Mouse (Mus musculus) forebrain, postnatal 0 days (tissue): ENCODE measurements at regions not wholly inside any gene's neighbourhood (a gene's known extent, or its start where the extent isn't known, plus 50 kb on each side); places are given as distances from the start of the nearest gene placed in this dataset.

Experiments
- ATAC-seq: fragments of 200-750 bp; cut with Nextera tagmentation; 2 replicates; pipeline ENCODE4 v1.8.0; 2017; ENCODE audit warnings: mild to moderate bottlenecking, moderate library complexity
- DNase-seq: peaks from one replicate; pipeline ENCODE4 v3.0.0-alpha.2; 2015
- H3K27ac ChIP-seq: fragments of 300-500 bp; sonication (generic); 2 replicates; pipeline ENCODE4 v1.5.1; 2014; ENCODE audit warnings: low read depth, mild to moderate bottlenecking, antibody characterized with exemption, low read length, moderate library complexity, mixed read lengths
- H3K27me3 ChIP-seq: fragments of 300-500 bp; sonication (generic); 2 replicates; pipeline ENCODE4 v1.6.1; 2014; ENCODE audit warnings: mild to moderate bottlenecking, low read length, mixed read lengths; ENCODE audit not compliant: insufficient read depth
- H3K36me3 ChIP-seq: fragments of 300-500 bp; sonication (generic); 2 replicates; pipeline ENCODE4 v1.6.1; 2014; ENCODE audit warnings: mild to moderate bottlenecking, moderate library complexity; ENCODE audit not compliant: insufficient read depth
- H3K4me1 ChIP-seq: fragments of 300-500 bp; sonication (generic); 2 replicates; pipeline ENCODE4 v1.6.1; 2014; ENCODE audit warnings: antibody characterized with exemption; ENCODE audit not compliant: insufficient read depth
- H3K4me2 ChIP-seq: fragments of 300-500 bp; sonication (generic); 2 replicates; pipeline ENCODE4 v1.6.1; 2014; ENCODE audit warnings: low read depth, mild to moderate bottlenecking, moderate library complexity
- H3K4me3 ChIP-seq: fragments of 300-500 bp; sonication (generic); 2 replicates; pipeline ENCODE4 v1.5.1; 2014; ENCODE audit warnings: low read depth, low read length, mixed read lengths
- H3K9ac ChIP-seq: fragments of 300-500 bp; sonication (generic); 2 replicates; pipeline ENCODE4 v1.6.1; 2014; ENCODE audit warnings: mild to moderate bottlenecking
- H3K9me3 ChIP-seq: fragments of 300-500 bp; sonication (generic); 2 replicates; pipeline ENCODE4 v1.6.1; 2016; ENCODE audit warnings: low read length
- CTCF ChIP-seq: sonication (generic); IDR thresholded peaks from 2 replicates; pipeline ENCODE4 v1.5.1; 2016; ENCODE audit warnings: antibody characterized with exemption, control low read depth, low read depth
- WGBS: fragments of 180-500 bp; shearing (Covaris S2); extraction: QIAGEN DNeasy Blood & Tissue Kit; methylation state at CpG from one replicate; pipeline ENCODE4 v1.1.7; 2014; 5-methylcytosine and 5-hydroxymethylcytosine counted together

- no peaks in the 10 kb centered on the region for H3K36me3 ChIP-seq
- H3K4me1 ChIP-seq, result no peaks in the 10 kb centered on the region
- no peak for TF ChIP-seq CTCF
- 80% methylated on average over 4 of the region's 4 CpGs for WGBS
- H3K27me3 ChIP-seq, result no peaks in the 10 kb centered on the region
- H3K9me3 ChIP-seq, result no peaks in the 10 kb centered on the region
- no peak overlapping the region for H3K4me2 ChIP-seq
- DNase-seq (no peak), ATAC-seq (no peak)
- H3K4me3 ChIP-seq, result no peak overlapping the region
- no peak overlapping the region for H3K27ac ChIP-seq
- no peak overlapping the region for H3K9ac ChIP-seq
Observed at GRCm38 (mm10) chr13:42518686-42519085, 161.7 kb upstream of the Phactr1 start.

DNA sequence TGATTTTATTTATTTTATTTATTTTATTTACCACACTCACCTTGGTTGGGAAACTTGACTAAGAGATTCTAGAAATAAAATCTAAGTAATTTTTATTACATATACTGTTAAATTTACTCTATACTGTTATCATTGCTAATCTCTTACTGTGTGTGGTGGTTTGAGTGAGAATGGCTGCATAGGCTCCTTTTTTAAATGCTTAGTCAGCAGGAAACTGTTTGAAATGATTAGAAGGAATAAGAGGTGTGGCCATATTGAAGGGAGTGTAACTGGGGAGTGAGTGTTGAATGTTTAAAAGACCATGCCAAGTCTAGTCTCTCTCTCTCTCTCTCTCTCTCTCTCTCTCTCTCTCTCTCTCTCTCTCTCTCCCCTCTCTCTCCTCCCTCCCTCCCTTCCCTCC lies 157.9 kb upstream of the Phactr1 start:
- H3K4me1 ChIP-seq, result no peaks in the 10 kb centered on the region
- ATAC-seq (no peak), DNase-seq (no peak)
- no peak overlapping the region for H3K27ac ChIP-seq
- no peak overlapping the region for H3K4me3 ChIP-seq
- no peak for TF ChIP-seq CTCF
- H3K36me3 ChIP-seq, result no peaks in the 10 kb centered on the region
- no peaks in the 10 kb centered on the region for H3K27me3 ChIP-seq
- H3K4me2 ChIP-seq, result no peak overlapping the region
- H3K9me3 ChIP-seq, result no peaks in the 10 kb centered on the region
- no peak overlapping the region for H3K9ac ChIP-seq

DNA sequence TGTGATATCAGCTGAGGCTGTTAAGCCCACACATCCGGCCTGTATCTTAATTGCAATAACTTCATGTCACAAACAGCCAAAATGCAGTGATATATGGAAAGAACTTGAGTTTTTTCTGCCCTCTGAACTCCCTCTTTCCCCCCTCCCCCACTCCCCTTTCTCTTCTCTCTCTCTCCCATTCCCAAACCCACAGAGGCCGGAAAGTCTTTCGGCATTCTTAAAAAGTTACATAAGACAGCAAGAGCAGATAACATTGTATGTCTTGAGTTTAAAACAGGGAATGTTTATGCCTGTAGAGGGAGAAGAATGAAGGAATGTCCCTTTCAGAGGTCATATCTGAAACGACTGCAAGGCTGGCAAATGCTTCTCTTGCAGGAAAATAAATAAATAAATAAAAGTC lies 154.3 kb upstream of the Phactr1 start:
- WGBS, result 77% methylated on average over 4 of the region's 4 CpGs
- no peaks in the 10 kb centered on the region for H3K9me3 ChIP-seq
- no peaks in the 10 kb centered on the region for H3K36me3 ChIP-seq
- H3K9ac ChIP-seq, result no peak overlapping the region
- TF ChIP-seq CTCF, result no peak
- no peak overlapping the region for H3K27ac ChIP-seq
- H3K27me3 ChIP-seq, result no peaks in the 10 kb centered on the region
- H3K4me1 ChIP-seq, result no peaks in the 10 kb centered on the region
- ATAC-seq (no peak), DNase-seq (no peak)
- H3K4me3 ChIP-seq, result no peak overlapping the region
- no peak overlapping the region for H3K4me2 ChIP-seq

- Histone ChIP-seq H3K4me2 (no peak overlapping the region), H3K4me3 (no peak overlapping the region), H3K9me3 (no peaks in the 10 kb centered on the region), H3K27me3 (no peaks in the 10 kb centered on the region), H3K4me1 (no peaks in the 10 kb centered on the region), H3K9ac (no peak overlapping the region), H3K27ac (no peak overlapping the region), H3K36me3 (no peaks in the 10 kb centered on the region)
- no peak for TF ChIP-seq CTCF
- no peak for DNase-seq
- WGBS, result 62% methylated on average over 8 of the region's 8 CpGs
- no peak for ATAC-seq
Observed at GRCm38 (mm10) chr13:42526966-42527365, 153.5 kb upstream of the Phactr1 start.

GRCm38 (mm10) chr13:42528169-42528568 lies 152.3 kb upstream of the Phactr1 start:
- no peaks in the 10 kb centered on the region for H3K9me3 ChIP-seq
- 86% methylated on average over 2 of the region's 2 CpGs for WGBS
- no peak overlapping the region for H3K4me3 ChIP-seq
- H3K4me2 ChIP-seq, result no peak overlapping the region
- ATAC-seq, result no peak
- H3K27ac ChIP-seq, result no peak overlapping the region
- no peaks in the 10 kb centered on the region for H3K36me3 ChIP-seq
- DNase-seq, result no peak
- H3K4me1 ChIP-seq, result no peaks in the 10 kb centered on the region
- TF ChIP-seq CTCF, result no peak
- no peak overlapping the region for H3K9ac ChIP-seq
- H3K27me3 ChIP-seq, result no peaks in the 10 kb centered on the region

DNA sequence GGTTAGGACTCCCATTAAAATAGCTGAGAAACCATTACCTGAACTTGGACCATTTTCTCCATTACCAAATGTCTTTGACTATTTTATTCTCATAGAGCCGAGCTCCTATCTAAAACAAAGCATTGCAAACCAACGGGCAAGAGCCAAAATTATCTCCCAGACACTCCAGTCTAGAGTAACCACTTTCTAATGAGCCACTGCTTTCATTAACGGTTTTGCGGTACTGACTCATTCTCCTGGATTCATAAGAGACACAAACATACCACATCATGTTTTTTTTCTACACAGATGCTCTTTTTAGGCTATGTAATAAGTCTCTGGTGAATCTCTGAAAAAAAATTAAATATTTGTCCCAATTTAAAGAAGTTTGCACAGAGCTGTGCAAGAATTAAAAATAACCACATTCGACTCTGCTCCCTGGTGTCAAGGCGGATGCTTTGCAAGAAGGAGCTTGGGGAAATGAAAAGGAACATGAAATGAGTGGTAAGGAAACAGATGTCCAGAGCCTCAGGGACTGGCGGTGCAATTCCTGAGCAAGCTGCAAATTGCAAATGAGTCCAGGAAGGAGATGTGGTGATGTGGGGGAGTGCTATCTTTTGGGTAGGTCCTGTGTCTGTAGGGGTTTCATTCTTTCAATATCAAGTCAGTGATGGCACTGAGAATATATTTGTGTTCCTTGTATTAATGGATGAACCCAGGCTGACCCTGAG lies 143.8 kb upstream of the Phactr1 start:
- 61% methylated on average over 7 of the region's 7 CpGs for whole genome bisulfite sequencing

GRCm38 (mm10) chr13:42538046-42538445 lies 142.4 kb upstream of the Phactr1 start:
- H3K4me2 ChIP-seq, result no peak overlapping the region
- H3K9me3 ChIP-seq, result no peaks in the 10 kb centered on the region
- no peaks in the 10 kb centered on the region for H3K36me3 ChIP-seq
- no peaks in the 10 kb centered on the region for H3K4me1 ChIP-seq
- 91% methylated on average over 2 of the region's 2 CpGs for WGBS
- DNase-seq (no peak), ATAC-seq (no peak)
- no peak overlapping the region for H3K4me3 ChIP-seq
- no peak overlapping the region for H3K27ac ChIP-seq
- no peak overlapping the region for H3K9ac ChIP-seq
- H3K27me3 ChIP-seq, result no peaks in the 10 kb centered on the region
- no peak for TF ChIP-seq CTCF

More for the DNA sequence above, 143.8 kb upstream of the Phactr1 start:
- TF ChIP-seq CTCF, result no peak
- Histone ChIP-seq H3K36me3 (no peaks in the 10 kb centered on the region), H3K9ac (no peak overlapping the region), H3K27me3 (no peaks in the 10 kb centered on the region), H3K9me3 (no peaks in the 10 kb centered on the region), H3K4me1 (no peaks in the 10 kb centered on the region), H3K27ac (no peak overlapping the region), H3K4me2 (no peak overlapping the region), H3K4me3 (no peak overlapping the region)
- DNase-seq (no peak), ATAC-seq (no peak)
